Mouse (Mus musculus) naive thymus-derived CD4-positive, alpha-beta T cell, adult 5 months (primary cell): ENCODE results near the gene Nop58. TPM values are rescaled to one million over a fixed set of nuclear protein-coding genes. Genes with fewer than 3 reads are reported as not detected.

Experiments used
- polyA plus RNA-seq: library from polyadenylated mRNA; unstranded; fragments of 100-300 nt; shearing (Covaris generic); gene quantifications from one replicate; pipeline ENCODE4 v1.2.1, GENCODE M21; 2017

The Nop58 gene
- 276 TPM for polyA plus RNA-seq

GRCm38 (mm10) chr1:59684819-59685755, at the start of gene Nop58:
TSS of gene Nop58 (plus strand) at chr1:59684971.

GRCm38 (mm10) chr1:59670641-59671168, 14.1 kb upstream of the Nop58 start, which contains the start of gene Sumo1:
TSS of gene Sumo1 (minus strand) at chr1:59670834.

GRCm38 (mm10) chr1:59763164-59763768, 78.5 kb downstream of the Nop58 start, which contains the start of gene Bmpr2:
TSS of gene Bmpr2 (plus strand) at chr1:59763400.

Other genes with a start within 250 kb of the Nop58 start
- 0.25 TPM for gene Fzd7, start 202.5 kb upstream of the Nop58 start, polyA plus RNA-seq
- not detected for gene Gm973, start 168.7 kb upstream of the Nop58 start, polyA plus RNA-seq
- 355 TPM for gene Sumo1, start 14.1 kb upstream of the Nop58 start, polyA plus RNA-seq
- gene Bmpr2, start 78.4 kb downstream of the Nop58 start, polyA plus RNA-seq, result 0.20 TPM
- 89.1 TPM for gene Fam117b, start 228.0 kb downstream of the Nop58 start, polyA plus RNA-seq